Mouse (Mus musculus) testis, adult 2 months (tissue): ENCODE results near the gene Cd2ap.

Source experiments
- CTCF ChIP-seq: fragments of 200-500 bp; IDR thresholded peaks from 2 replicates; pipeline ENCODE4 v1.5.1; 2012; ENCODE audit warnings: low read depth, mild to moderate bottlenecking, inconsistent platforms, low read length, moderate library complexity; ENCODE audit not compliant: control insufficient read depth, insufficient read depth, insufficient replicate concordance
- POLR2A ChIP-seq: fragments of 200-500 bp; IDR thresholded peaks from 2 replicates; pipeline ENCODE4 v1.6.1; 2012; ENCODE audit warnings: low read depth, mild to moderate bottlenecking, inconsistent platforms, low read length, moderate library complexity; ENCODE audit not compliant: control insufficient read depth

DNA sequence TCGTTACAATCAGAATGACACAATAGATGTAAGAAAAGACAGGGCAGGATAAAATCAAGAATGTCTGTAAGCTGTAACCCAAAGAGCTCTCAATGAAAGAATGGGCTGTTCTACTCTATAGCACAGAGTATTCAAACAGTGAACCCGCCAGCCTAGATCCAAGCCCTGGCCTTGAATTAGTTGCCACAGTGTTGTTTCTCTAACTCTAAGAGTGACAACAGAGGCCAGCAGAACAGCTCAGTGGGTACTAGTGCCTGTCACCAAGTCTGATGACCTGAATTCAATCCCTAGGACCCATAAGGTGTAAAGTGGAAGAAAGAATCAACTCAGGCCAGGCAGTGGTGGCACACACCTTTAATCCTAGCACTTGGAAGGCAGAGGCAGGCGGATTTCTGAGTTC lies 13.3 kb downstream of the Cd2ap start:
- TF ChIP-seq CTCF (no peak), POLR2A (no peak)
